Mouse (Mus musculus): ENCODE data around the gene Pnldc1. TPM values are rescaled to one million over a fixed set of nuclear protein-coding genes. Genes with fewer than 3 reads are reported as not detected.
"Not testable (repeated sequence)": the region's sequence is repeated elsewhere in the genome, so short reads cannot be mapped to it uniquely, and the experiment has no call there.

Pnldc1 gene
- polyA plus RNA-seq (2016; fragmentation: Nextera tagmentation; extraction: Ambion mirVana) = 0.72 and 1.5 TPM in 2 replicates

GRCm38 (mm10) chr17:12909361-12910280 is at the start of gene Pnldc1:
Pnldc1 (minus strand) TSS chr17:12910230.
- no peak for ATAC-seq
- H3K36me3 ChIP-seq = peaks cover 73% of the 10 kb centered on the region
- H3K27me3 ChIP-seq (replicated peaks) = no peaks in the 10 kb centered on the region
- H3K4me2 ChIP-seq = no peak within 1 kb of the TSS
- H3K9ac ChIP-seq = no peak within 1 kb of the TSS
- H3K4me1 ChIP-seq = peaks cover 5% of the 10 kb centered on the region
- H3K4me3 ChIP-seq = no peak within 1 kb of the TSS
- no peak within 1 kb of the TSS for H3K27ac ChIP-seq
- 78% methylated on average over 35 of the region's 35 CpGs for WGBS (ENCODE audit: insufficient replicate concordance)
- no peaks in the 10 kb centered on the region for H3K9me3 ChIP-seq (replicated peaks)

GRCm38 (mm10) chr17:12959377-12959776 is 49.3 kb upstream of the Pnldc1 start:
- not testable (repeated sequence) for ATAC-seq; H3K9me3 ChIP-seq (replicated peaks); H3K27me3 ChIP-seq (replicated peaks); H3K27ac ChIP-seq
- 51% methylated on average over 2 of the region's 2 CpGs for WGBS (ENCODE audit: insufficient replicate concordance)
- H3K4me1 ChIP-seq = peaks cover 21% of the 10 kb centered on the region
- H3K4me3 ChIP-seq = peak overlapping the region; percentile 26; the same call in 1 of the 2 replicates
- 0 out of 2 replicates have a peak overlapping the region, but pooled peaks have one; percentile 31 for H3K9ac ChIP-seq
- peak overlapping the region; percentile 56 for H3K4me2 ChIP-seq
- peaks cover 25% of the 10 kb centered on the region for H3K36me3 ChIP-seq

- Histone ChIP-seq H3K4me1 (peaks cover 15% of the 10 kb centered on the region), H3K4me3 (no peak overlapping the region), H3K27ac (no peak overlapping the region), H3K36me3 (peaks cover 45% of the 10 kb centered on the region), H3K27me3 (replicated peaks) (no peaks in the 10 kb centered on the region), H3K4me2 (no peak overlapping the region), H3K9ac (no peak overlapping the region), H3K9me3 (replicated peaks) (no peaks in the 10 kb centered on the region)
- WGBS (ENCODE audit: insufficient replicate concordance) = 87% methylated on average over 8 of the region's 8 CpGs
- ATAC-seq = no peak
Measured at GRCm38 (mm10) chr17:12956664-12957063, 46.6 kb upstream of the Pnldc1 start.

GRCm38 (mm10) chr17:12949669-12950068 is 39.6 kb upstream of the Pnldc1 start:
- H3K27ac ChIP-seq = no peak overlapping the region
- no peaks in the 10 kb centered on the region for H3K27me3 ChIP-seq (replicated peaks)
- no peak for ATAC-seq
- no peaks in the 10 kb centered on the region for H3K4me1 ChIP-seq
- no peak overlapping the region for H3K9ac ChIP-seq
- H3K36me3 ChIP-seq = peaks cover 75% of the 10 kb centered on the region
- no peaks in the 10 kb centered on the region for H3K9me3 ChIP-seq (replicated peaks)
- no peak overlapping the region for H3K4me3 ChIP-seq
- 90% methylated on average over 5 of the region's 5 CpGs for WGBS (ENCODE audit: insufficient replicate concordance)
- no peak overlapping the region for H3K4me2 ChIP-seq

- Histone ChIP-seq H3K9ac (no peak overlapping the region), H3K4me3 (no peak overlapping the region), H3K4me1 (peaks cover 23% of the 10 kb centered on the region), H3K9me3 (replicated peaks) (no peaks in the 10 kb centered on the region), H3K27ac (no peak overlapping the region), H3K27me3 (replicated peaks) (no peaks in the 10 kb centered on the region), H3K36me3 (peaks cover 49% of the 10 kb centered on the region), H3K4me2 (no peak overlapping the region)
- no peak for ATAC-seq
- 87% methylated on average over 6 of the region's 6 CpGs for WGBS (ENCODE audit: insufficient replicate concordance)
Measured at GRCm38 (mm10) chr17:12942459-12943162, 32.6 kb upstream of the Pnldc1 start.

- Histone ChIP-seq H3K27ac (no peak overlapping the region), H3K9me3 (replicated peaks) (no peaks in the 10 kb centered on the region), H3K4me1 (peaks cover 23% of the 10 kb centered on the region), H3K9ac (0 out of 2 replicates have a peak overlapping the region, but pooled peaks have one; percentile 4), H3K27me3 (replicated peaks) (no peaks in the 10 kb centered on the region), H3K4me3 (no peak overlapping the region), H3K4me2 (no peak overlapping the region), H3K36me3 (peaks cover 42% of the 10 kb centered on the region)
- no peak for ATAC-seq
- WGBS (ENCODE audit: insufficient replicate concordance) = 73% methylated on average over 8 of the region's 8 CpGs
Measured at GRCm38 (mm10) chr17:12941543-12942260, 31.7 kb upstream of the Pnldc1 start.

GRCm38 (mm10) chr17:12940151-12940805 is 30.2 kb upstream of the Pnldc1 start, which contains the start of gene Acat3:
Acat3 (minus strand) TSS chr17:12940600.
- ATAC-seq = peak; percentile 76
- no peaks in the 10 kb centered on the region for H3K9me3 ChIP-seq (replicated peaks)
- H3K36me3 ChIP-seq = peaks cover 31% of the 10 kb centered on the region
- peak within 1 kb of the TSS; percentile 52 for H3K4me2 ChIP-seq
- H3K4me1 ChIP-seq = peaks cover 23% of the 10 kb centered on the region
- no peaks in the 10 kb centered on the region for H3K27me3 ChIP-seq (replicated peaks)
- 14% methylated on average over 27 of the region's 27 CpGs for WGBS (ENCODE audit: insufficient replicate concordance)
- peak within 1 kb of the TSS; percentile 39; the same call in 1 of the 2 replicates for H3K27ac ChIP-seq
- peak within 1 kb of the TSS; percentile 33 for H3K4me3 ChIP-seq
- H3K9ac ChIP-seq = 0 out of 2 replicates have a peak within 1 kb of the TSS, but pooled peaks have one; percentile 4

- H3K4me1 ChIP-seq = peaks cover 23% of the 10 kb centered on the region
- ATAC-seq = 0 out of 2 replicates have a peak, but pooled peaks have one; percentile 28
- WGBS (ENCODE audit: insufficient replicate concordance) = 35% methylated on average over 4 of the region's 12 CpGs
- H3K9ac ChIP-seq; H3K27ac ChIP-seq; H3K9me3 ChIP-seq (replicated peaks); H3K27me3 ChIP-seq (replicated peaks): not testable (repeated sequence)
- peaks cover 24% of the 10 kb centered on the region for H3K36me3 ChIP-seq
- peak overlapping the region; percentile 52 for H3K4me2 ChIP-seq
- 0 out of 2 replicates have a peak overlapping the region, but pooled peaks have one; percentile 33 for H3K4me3 ChIP-seq
Measured at GRCm38 (mm10) chr17:12939377-12940148, 29.5 kb upstream of the Pnldc1 start.

- ATAC-seq = no peak
- Histone ChIP-seq H3K36me3 (peaks cover 10% of the 10 kb centered on the region), H3K9ac (no peak overlapping the region), H3K4me3 (no peak overlapping the region), H3K27ac (no peak overlapping the region), H3K27me3 (replicated peaks) (no peaks in the 10 kb centered on the region), H3K4me2 (no peak overlapping the region), H3K4me1 (peaks cover 23% of the 10 kb centered on the region), H3K9me3 (replicated peaks) (no peaks in the 10 kb centered on the region)
- 46% methylated on average over 2 of the region's 2 CpGs for WGBS (ENCODE audit: insufficient replicate concordance)
Measured at GRCm38 (mm10) chr17:12938077-12938476, 28.0 kb upstream of the Pnldc1 start.

- Histone ChIP-seq H3K9me3 (replicated peaks) (no peaks in the 10 kb centered on the region), H3K9ac (no peak overlapping the region), H3K4me2 (no peak overlapping the region), H3K36me3 (peaks cover 4% of the 10 kb centered on the region; the same call in 1 of the 2 replicates), H3K27ac (no peak overlapping the region), H3K4me1 (peaks cover 23% of the 10 kb centered on the region), H3K27me3 (replicated peaks) (no peaks in the 10 kb centered on the region), H3K4me3 (no peak overlapping the region)
- WGBS (ENCODE audit: insufficient replicate concordance) = 72% methylated on average over 2 of the region's 2 CpGs
- ATAC-seq = no peak
Measured at GRCm38 (mm10) chr17:12937412-12937970, 27.5 kb upstream of the Pnldc1 start.

Measured in liver, embryonic 12.5 days (tissue).